Comparison of ENCODE assay signal across 27 mouse cellular contexts in genomic region chr16:49894624-49895023, GRCm38 (mm10).
DNase-seq lines count a peak whose midpoint lies in the region; ATAC-seq and TF ChIP-seq lines count a peak whose summit lies in the region.
"Had no signal": no experiment of that assay in that cellular context is flagged by ENCODE, and none has a peak within 500 bp of the region (broad histone marks: within the 10 kb centered on the region; RNA-seq: fewer than 3 reads in every experiment).

No protein-coding gene starts in this region.

- H3K36me3 ChIP-seq in heart, embryonic 10.5 days, result peaks cover 9% of the 10 kb centered on the region; the same call in 1 of the 2 replicates
- 0 out of 2 replicates have a peak, but pooled peaks cover 6% of the 10 kb centered on the region for H3K36me3 ChIP-seq in intestine, embryonic 15.5 days
- peaks cover 4% of the 10 kb centered on the region; the same call in 1 of the 2 replicates for H3K36me3 ChIP-seq in intestine, postnatal 0 days (ENCODE audit: control insufficient read depth, insufficient read depth)
- peaks cover 26% of the 10 kb centered on the region for H3K36me3 ChIP-seq in lung, embryonic 14.5 days (ENCODE audit: insufficient read depth)
- peaks cover 9% of the 10 kb centered on the region; the same call in 1 of the 2 replicates for H3K36me3 ChIP-seq in forebrain, embryonic 14.5 days (ENCODE audit: control insufficient read depth, insufficient read depth, low read length)

- 16% methylated on average over 4 of the region's 4 CpGs for WGBS in heart, embryonic 10.5 days
- WGBS in intestine, embryonic 15.5 days, result 44% methylated on average over 4 of the region's 4 CpGs
- WGBS in intestine, postnatal 0 days, result 42% methylated on average over 4 of the region's 4 CpGs
- WGBS in lung, embryonic 14.5 days, result 35% methylated on average over 4 of the region's 4 CpGs
- 35% methylated on average over 4 of the region's 4 CpGs for WGBS in lung, adult 2 months
- WGBS in forebrain, embryonic 14.5 days, result 44% methylated on average over 4 of the region's 4 CpGs

- no peak for TF ChIP-seq CTCF in intestine, postnatal 0 days (IDR thresholded peaks at IDR 0.05; ENCODE audit: low read depth)
- TF ChIP-seq CTCF in lung, embryonic 14.5 days (IDR thresholded peaks at IDR 0.05; ENCODE audit: low read depth), result no peak
- TF ChIP-seq CTCF in lung, adult 2 months (IDR thresholded peaks at IDR 0.05; ENCODE audit: insufficient read depth, low read length), result no peak

- no peaks in the 10 kb centered on the region for H3K27me3 ChIP-seq in heart, embryonic 10.5 days (ENCODE audit: insufficient read depth, poor library complexity, severe bottlenecking)
- no peaks in the 10 kb centered on the region for H3K27me3 ChIP-seq in intestine, embryonic 15.5 days (replicated peaks)
- H3K27me3 ChIP-seq in intestine, postnatal 0 days (replicated peaks; ENCODE audit: control insufficient read depth, insufficient read depth, low read length), result no peaks in the 10 kb centered on the region
- no peaks in the 10 kb centered on the region for H3K27me3 ChIP-seq in lung, embryonic 14.5 days (ENCODE audit: insufficient read depth, low read length)
- no peaks in the 10 kb centered on the region for H3K27me3 ChIP-seq in forebrain, embryonic 14.5 days (replicated peaks; ENCODE audit: control insufficient read depth, insufficient read depth, low read length)
- H3K27me3 ChIP-seq: embryonic facial prominence, embryonic 13.5 days; hindbrain, embryonic 15.5 days; liver, embryonic 13.5 days; megakaryocyte, embryonic 14.5 days; midbrain, embryonic 13.5 days; Patski had no signal

- peak; percentile 49 for ATAC-seq in intestine, embryonic 15.5 days
- ATAC-seq in intestine, postnatal 0 days, result no peak
- no peak for ATAC-seq in lung, embryonic 14.5 days (ENCODE audit: insufficient read depth)
- no peak for ATAC-seq in forebrain, embryonic 14.5 days
- ATAC-seq: forebrain, embryonic 16.5 days; midbrain, embryonic 13.5 days; Patski had no signal

- peaks cover 16% of the 10 kb centered on the region for H3K4me1 ChIP-seq in heart, embryonic 10.5 days
- H3K4me1 ChIP-seq in intestine, embryonic 15.5 days (replicated peaks), result 0 out of 2 replicates have a peak, but pooled peaks cover 2% of the 10 kb centered on the region
- H3K4me1 ChIP-seq in intestine, postnatal 0 days (replicated peaks; ENCODE audit: control insufficient read depth, insufficient read depth, low read length), result no peaks in the 10 kb centered on the region
- no peaks in the 10 kb centered on the region for H3K4me1 ChIP-seq in lung, embryonic 14.5 days (ENCODE audit: insufficient read depth)
- peaks cover 6% of the 10 kb centered on the region; the same call in 1 of the 2 replicates for H3K4me1 ChIP-seq in lung, adult 2 months (ENCODE audit: control insufficient read depth, insufficient read depth, low read length)
- H3K4me1 ChIP-seq in forebrain, embryonic 14.5 days (ENCODE audit: control insufficient read depth, insufficient read depth, low read length), result no peaks in the 10 kb centered on the region
- H3K4me1 ChIP-seq: embryonic facial prominence, embryonic 13.5 days; hindbrain, embryonic 15.5 days; midbrain, embryonic 13.5 days had no signal

- no peak for TF ChIP-seq POLR2A in lung, adult 2 months (IDR thresholded peaks at IDR 0.05; ENCODE audit: borderline replicate concordance, extremely low read depth, low read depth, low read length)

- H3K27ac ChIP-seq in heart, embryonic 10.5 days, result peak overlapping the region; percentile 53
- no peak overlapping the region for H3K27ac ChIP-seq in intestine, embryonic 15.5 days
- H3K27ac ChIP-seq in intestine, postnatal 0 days (ENCODE audit: low read depth, low read length), result no peak overlapping the region
- H3K27ac ChIP-seq in lung, embryonic 14.5 days (ENCODE audit: low read depth), result no peak overlapping the region
- no peak overlapping the region for H3K27ac ChIP-seq in forebrain, embryonic 14.5 days (ENCODE audit: low read depth, low read length)
- H3K27ac ChIP-seq: embryonic facial prominence, embryonic 13.5 days; forebrain, embryonic 10.5 days; gastrocnemius, adult 2 months; hindbrain, embryonic 15.5 days; liver, embryonic 13.5 days; midbrain, embryonic 13.5 days had no signal

- no peak for DNase-seq in heart, embryonic 10.5 days (ENCODE audit: low spot score)
- no peak for DNase-seq in heart, adult 8-10 months (ENCODE audit: low spot score)
- peak; percentile 30 for DNase-seq in lung, embryonic 14.5 days
- DNase-seq in lung, adult 2 months, result no peak
- DNase-seq in lung, postnatal 10 days, result peak; percentile 47
- no peak for DNase-seq in forebrain, embryonic 14.5 days (ENCODE audit: low spot score)
- DNase-seq: adrenal gland, postnatal 14 days; cerebellum, adult 11 months; cerebellum, adult 9-10 months; cerebellum, postnatal 36 days; gastrocnemius, adult 2 months; gastrocnemius, postnatal 36 days; kidney, adult 9 months; kidney, postnatal 10 days; liver, embryonic 13.5 days; thymus, adult 2 months; thymus, postnatal 36 days had no signal

- no peak overlapping the region for H3K4me2 ChIP-seq in intestine, embryonic 15.5 days (replicated peaks)
- no peak overlapping the region for H3K4me2 ChIP-seq in intestine, postnatal 0 days (replicated peaks; ENCODE audit: low read depth)
- no peak overlapping the region for H3K4me2 ChIP-seq in lung, embryonic 14.5 days
- no peak overlapping the region for H3K4me2 ChIP-seq in forebrain, embryonic 14.5 days (ENCODE audit: low read length)
- H3K4me2 ChIP-seq: embryonic facial prominence, embryonic 13.5 days; heart, embryonic 11.5 days; hindbrain, embryonic 15.5 days; liver, embryonic 13.5 days; midbrain, embryonic 13.5 days had no signal

- no peak overlapping the region for H3K9ac ChIP-seq in intestine, embryonic 15.5 days
- H3K9ac ChIP-seq in intestine, postnatal 0 days (ENCODE audit: low read depth, low read length), result no peak overlapping the region
- H3K9ac ChIP-seq in lung, embryonic 14.5 days, result no peak overlapping the region
- H3K9ac ChIP-seq in forebrain, embryonic 14.5 days (ENCODE audit: low read length), result no peak overlapping the region
- H3K9ac ChIP-seq: embryonic facial prominence, embryonic 13.5 days; hindbrain, embryonic 15.5 days; liver, embryonic 13.5 days; midbrain, embryonic 13.5 days had no signal

- H3K4me3 ChIP-seq in heart, embryonic 10.5 days, result no peak overlapping the region
- no peak overlapping the region for H3K4me3 ChIP-seq in intestine, embryonic 15.5 days (replicated peaks)
- H3K4me3 ChIP-seq in intestine, postnatal 0 days (ENCODE audit: low read depth, low read length), result no peak overlapping the region
- H3K4me3 ChIP-seq in lung, embryonic 14.5 days (ENCODE audit: low read depth, low read length), result no peak overlapping the region
- H3K4me3 ChIP-seq in lung, adult 2 months (replicated peaks; ENCODE audit: extremely low read depth, low read depth, low read length), result no peak overlapping the region
- no peak overlapping the region for H3K4me3 ChIP-seq in forebrain, embryonic 14.5 days (ENCODE audit: low read depth, low read length)
- H3K4me3 ChIP-seq: embryonic facial prominence, embryonic 13.5 days; forebrain, embryonic 10.5 days; gastrocnemius, adult 2 months; hindbrain, embryonic 15.5 days; liver, embryonic 13.5 days; megakaryocyte, embryonic 14.5 days; midbrain, embryonic 13.5 days had no signal

- H3K9me3 ChIP-seq in heart, embryonic 10.5 days, result no peaks in the 10 kb centered on the region; the same call in 1 of the 2 replicates
- no peaks in the 10 kb centered on the region for H3K9me3 ChIP-seq in intestine, embryonic 15.5 days
- H3K9me3 ChIP-seq in intestine, postnatal 0 days (ENCODE audit: control insufficient read depth), result no peaks in the 10 kb centered on the region; the same call in 1 of the 2 replicates
- H3K9me3 ChIP-seq in lung, embryonic 14.5 days (ENCODE audit: low read depth, low read length), result peaks cover 5% of the 10 kb centered on the region; the same call in 1 of the 2 replicates
- no peaks in the 10 kb centered on the region for H3K9me3 ChIP-seq in forebrain, embryonic 14.5 days (replicated peaks; ENCODE audit: control insufficient read depth, low read length)
- H3K9me3 ChIP-seq: hindbrain, embryonic 15.5 days; liver, embryonic 13.5 days; megakaryocyte, embryonic 14.5 days; midbrain, embryonic 13.5 days had no signal

Comparison
In these comparisons a context has a peak if more than half of its experiments do, and no peak if none do; other contexts are left out.
1. DNase-seq: peak in lung, embryonic 14.5 days (single experiment) and lung, postnatal 10 days (single experiment); none in heart, embryonic 10.5 days (single experiment), heart, adult 8-10 months (single experiment), lung, adult 2 months (single experiment) and forebrain, embryonic 14.5 days (single experiment).